Mouse (Mus musculus) heart, embryonic 13.5 days (tissue): Measurements from ENCODE around the gene Ahrr. TPM values are rescaled to one million over a fixed set of nuclear protein-coding genes. Genes with fewer than 3 reads are reported as not detected.

Experiments used
- ATAC-seq: fragments of 200-750 bp; cut with Nextera tagmentation; 2 replicates; pipeline ENCODE4 v1.8.0; 2017; ENCODE audit warnings: moderate TSS enrichment; ENCODE audit not compliant: insufficient number of reproducible peaks, low FRiP score, low TSS enrichment; ENCODE audit errors: extremely low read depth
- H3K27ac ChIP-seq: fragments of 300-500 bp; sonication (generic); replicated peaks from 2 replicates; pipeline ENCODE4 v1.5.1; 2015; ENCODE audit warnings: moderate library complexity, mild to moderate bottlenecking, inconsistent platforms
- H3K27me3 ChIP-seq: fragments of 300-500 bp; sonication (generic); replicated peaks from 2 replicates; pipeline ENCODE4 v1.6.1; 2015; ENCODE audit warnings: mild to moderate bottlenecking, inconsistent platforms
- H3K36me3 ChIP-seq: fragments of 300-500 bp; sonication (generic); 2 replicates; pipeline ENCODE4 v1.6.1; 2015; ENCODE audit warnings: mild to moderate bottlenecking, inconsistent platforms
- H3K4me1 ChIP-seq: fragments of 300-500 bp; sonication (generic); 2 replicates; pipeline ENCODE4 v1.6.1; 2015; ENCODE audit warnings: inconsistent platforms
- H3K4me2 ChIP-seq: fragments of 300-500 bp; sonication (generic); 2 replicates; pipeline ENCODE4 v1.6.1; 2015; ENCODE audit warnings: inconsistent platforms, mild to moderate bottlenecking, moderate library complexity
- H3K4me3 ChIP-seq: fragments of 300-500 bp; sonication (generic); 2 replicates; pipeline ENCODE4 v1.5.1; 2015; ENCODE audit warnings: moderate library complexity, mild to moderate bottlenecking, inconsistent platforms
- H3K9ac ChIP-seq: fragments of 300-500 bp; sonication (generic); 2 replicates; pipeline ENCODE4 v1.6.1; 2015; ENCODE audit warnings: inconsistent platforms, mild to moderate bottlenecking, moderate library complexity
- H3K9me3 ChIP-seq: fragments of 300-500 bp; sonication (generic); 2 replicates; pipeline ENCODE4 v1.6.1; 2016; ENCODE audit warnings: inconsistent platforms
- WGBS: fragments of 180-500 bp; shearing (Covaris S2); methylation state at CpG from one replicate; pipeline ENCODE4 v1.1.7; 2015; ENCODE audit warnings: mixed read lengths; 5-methylcytosine and 5-hydroxymethylcytosine counted together
- polyA plus RNA-seq: library from polyadenylated mRNA; unstranded; fragments of >200 nt; fragmentation: Nextera tagmentation; extraction: Ambion mirVana; gene quantifications from 2 replicates; pipeline ENCODE4 v1.2.1, GENCODE M21; 2015

The Ahrr gene
- polyA plus RNA-seq, 1 experiment from 2014 or later, result 0.51 TPM

DNA sequence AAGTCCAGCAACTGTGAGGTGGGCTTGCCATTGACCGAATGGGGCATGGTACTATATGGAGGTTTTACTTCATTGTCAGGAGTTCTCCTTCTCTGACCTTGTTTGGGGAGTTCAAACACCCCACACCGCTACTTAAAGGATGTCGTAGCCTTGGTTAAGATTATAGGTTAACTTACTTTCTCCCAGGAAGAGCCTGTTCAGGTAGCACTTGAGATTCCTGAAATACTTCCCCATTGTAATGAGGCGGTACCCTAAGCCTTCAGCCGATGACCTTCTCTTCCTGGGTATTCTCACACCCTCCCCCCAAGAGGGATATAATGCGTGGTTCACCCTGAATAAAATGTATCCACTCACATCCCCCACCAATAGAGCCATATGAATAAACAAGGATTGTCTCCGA lies 54.6 kb downstream of the Ahrr start:
- H3K9me3 ChIP-seq, result no peaks in the 10 kb centered on the region
- peaks cover 7% of the 10 kb centered on the region; the same call in 1 of the 2 replicates for H3K27me3 ChIP-seq
- no peaks in the 10 kb centered on the region for H3K36me3 ChIP-seq
- ATAC-seq, result no peak
- H3K4me3 ChIP-seq, result no peak overlapping the region
- no peaks in the 10 kb centered on the region for H3K4me1 ChIP-seq
- no peak overlapping the region for H3K4me2 ChIP-seq
- 53% methylated on average over 7 of the region's 7 CpGs for WGBS
- H3K27ac ChIP-seq, result no peak overlapping the region
- no peak overlapping the region for H3K9ac ChIP-seq

- no peak for ATAC-seq
- H3K27me3 ChIP-seq, result peaks cover 5% of the 10 kb centered on the region; the same call in 1 of the 2 replicates
- WGBS, result 30% methylated on average over 1 of the region's 1 CpGs
- H3K4me2 ChIP-seq, result no peak overlapping the region
- H3K36me3 ChIP-seq, result no peaks in the 10 kb centered on the region
- no peaks in the 10 kb centered on the region for H3K4me1 ChIP-seq
- no peak overlapping the region for H3K4me3 ChIP-seq
- H3K9me3 ChIP-seq, result no peaks in the 10 kb centered on the region
- no peak overlapping the region for H3K9ac ChIP-seq
- H3K27ac ChIP-seq, result no peak overlapping the region
Measured at GRCm38 (mm10) chr13:74220659-74221058, 71.5 kb downstream of the Ahrr start.

DNA sequence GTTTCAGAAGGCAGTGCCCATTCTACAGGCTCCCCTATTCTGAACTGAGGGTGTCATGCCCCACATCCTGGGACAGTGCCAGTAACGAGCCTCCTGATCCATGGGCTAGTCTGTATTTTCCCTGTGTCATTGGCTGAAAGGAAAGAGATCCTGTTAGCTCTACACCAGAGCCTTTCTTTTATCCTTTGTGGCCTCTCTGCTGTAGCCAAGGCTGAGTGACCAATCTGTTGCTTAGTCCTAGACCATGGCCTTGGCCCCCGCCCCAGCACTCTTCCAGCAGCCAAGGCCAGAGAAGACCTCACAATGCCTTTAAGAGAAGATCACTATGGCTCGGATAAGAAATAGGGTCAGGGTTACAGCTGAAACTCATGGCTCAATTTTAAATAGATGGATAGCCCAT lies 73.7 kb downstream of the Ahrr start:
- 55% methylated on average over 3 of the region's 3 CpGs for WGBS
- H3K9ac ChIP-seq, result no peak overlapping the region
- ATAC-seq, result no peak
- H3K27ac ChIP-seq, result no peak overlapping the region
- H3K36me3 ChIP-seq, result no peaks in the 10 kb centered on the region
- H3K4me1 ChIP-seq, result no peaks in the 10 kb centered on the region
- H3K9me3 ChIP-seq, result no peaks in the 10 kb centered on the region
- no peak overlapping the region for H3K4me2 ChIP-seq
- H3K4me3 ChIP-seq, result no peak overlapping the region
- H3K27me3 ChIP-seq, result peaks cover 17% of the 10 kb centered on the region; the same call in 1 of the 2 replicates

DNA sequence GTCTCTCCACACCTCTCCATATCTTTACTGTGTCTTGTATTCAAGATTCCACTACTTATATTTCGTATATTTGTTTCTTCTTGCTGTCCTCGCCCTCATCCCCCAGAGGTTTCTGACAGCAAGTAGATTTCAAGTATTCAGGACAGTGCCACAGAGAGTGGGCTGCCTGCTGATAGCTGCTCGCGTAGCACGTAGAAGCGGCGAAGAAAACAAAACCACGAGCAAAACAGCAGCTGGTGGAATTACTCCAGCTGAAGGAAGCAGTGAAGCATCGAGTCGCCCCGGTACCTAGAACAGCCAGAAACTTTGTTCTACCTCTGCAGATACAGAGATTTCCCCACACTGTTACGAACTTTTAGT lies 83.2 kb downstream of the Ahrr start:
- Histone ChIP-seq H3K9ac (peak overlapping the region; percentile 90), H3K4me2 (peak overlapping the region; percentile 85), H3K9me3 (no peaks in the 10 kb centered on the region), H3K27ac (peak overlapping the region; percentile 97), H3K4me1 (peaks cover 20% of the 10 kb centered on the region), H3K36me3 (peaks cover 23% of the 10 kb centered on the region), H3K4me3 (peak overlapping the region; percentile 75), H3K27me3 (peaks cover 19% of the 10 kb centered on the region)
- ATAC-seq, result 0 out of 2 replicates have a peak, but pooled peaks have one; percentile 9
- 19% methylated on average over 12 of the region's 12 CpGs for WGBS

DNA sequence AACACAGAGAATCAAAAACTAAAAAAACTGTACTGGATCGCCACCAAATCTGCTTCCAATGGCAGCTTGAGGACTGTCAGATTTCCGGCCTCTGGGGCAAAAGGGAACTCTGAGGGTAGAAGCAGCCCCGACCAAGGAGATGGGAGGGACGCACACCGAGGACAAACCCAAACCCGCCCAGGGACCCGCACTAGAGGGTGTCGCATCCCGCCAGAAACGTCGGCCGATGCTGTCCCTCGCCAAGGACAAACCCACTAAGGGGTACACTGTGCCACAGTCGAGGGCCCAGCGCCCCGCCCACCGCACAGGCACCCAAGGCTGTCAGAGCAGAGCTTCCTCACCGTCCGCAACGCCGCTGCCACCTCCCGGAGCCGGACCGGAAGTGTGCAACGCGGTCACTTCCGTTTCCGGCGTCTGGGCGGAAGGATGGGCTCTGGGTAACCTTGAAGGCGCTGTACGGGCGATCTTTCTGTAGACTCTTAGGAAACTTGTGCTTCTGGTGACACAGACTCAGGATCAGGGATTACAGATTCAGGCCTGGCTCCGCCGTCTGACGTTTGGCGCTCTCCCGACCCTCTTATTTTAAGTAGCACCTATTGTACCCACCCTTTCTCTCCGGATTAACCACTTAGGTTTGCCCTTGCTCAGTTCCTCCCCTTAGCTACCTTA lies 83.7 kb downstream of the Ahrr start, which contains the start of gene Exoc3:
TSS of gene Exoc3 (minus strand) at position 416 of the 669 bp plus-strand sequence.
- WGBS, result under 1% methylated on average over 39 of the region's 39 CpGs
- no peaks in the 10 kb centered on the region for H3K9me3 ChIP-seq
- peaks cover 29% of the 10 kb centered on the region for H3K36me3 ChIP-seq
- ATAC-seq, result peak; percentile 88
- peaks cover 15% of the 10 kb centered on the region for H3K27me3 ChIP-seq
- peak within 1 kb of the TSS; percentile 90 for H3K9ac ChIP-seq
- peak within 1 kb of the TSS; percentile 97 for H3K27ac ChIP-seq
- H3K4me3 ChIP-seq, result peak within 1 kb of the TSS; percentile 75
- H3K4me2 ChIP-seq, result peak within 1 kb of the TSS; percentile 85
- H3K4me1 ChIP-seq, result peaks cover 20% of the 10 kb centered on the region

DNA sequence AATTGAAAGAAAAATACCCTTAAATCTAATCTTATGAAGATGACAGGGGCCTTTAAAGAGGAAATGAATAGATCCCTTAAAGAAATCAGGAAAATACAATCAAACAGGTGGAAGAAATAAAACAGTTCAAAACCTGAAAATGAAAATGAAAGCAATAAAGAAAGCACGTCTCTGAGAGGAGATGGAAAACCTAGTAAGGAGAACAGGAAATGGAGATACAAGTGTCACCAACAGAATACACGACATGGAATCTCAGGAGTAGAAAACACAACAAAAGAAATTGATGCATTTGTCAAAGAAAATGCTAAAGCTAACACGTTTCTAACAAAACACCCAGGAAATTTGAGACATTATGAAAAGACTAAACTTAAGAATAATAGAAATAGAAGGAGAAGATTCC lies 95.7 kb downstream of the Ahrr start:
- Histone ChIP-seq H3K4me3 (no peak overlapping the region), H3K4me2 (no peak overlapping the region), H3K36me3 (peaks cover 63% of the 10 kb centered on the region), H3K27me3 (no peaks in the 10 kb centered on the region), H3K9me3 (no peaks in the 10 kb centered on the region), H3K9ac (no peak overlapping the region), H3K27ac (no peak overlapping the region), H3K4me1 (no peaks in the 10 kb centered on the region)
- 70% methylated on average over 3 of the region's 3 CpGs for WGBS
- no peak for ATAC-seq

DNA sequence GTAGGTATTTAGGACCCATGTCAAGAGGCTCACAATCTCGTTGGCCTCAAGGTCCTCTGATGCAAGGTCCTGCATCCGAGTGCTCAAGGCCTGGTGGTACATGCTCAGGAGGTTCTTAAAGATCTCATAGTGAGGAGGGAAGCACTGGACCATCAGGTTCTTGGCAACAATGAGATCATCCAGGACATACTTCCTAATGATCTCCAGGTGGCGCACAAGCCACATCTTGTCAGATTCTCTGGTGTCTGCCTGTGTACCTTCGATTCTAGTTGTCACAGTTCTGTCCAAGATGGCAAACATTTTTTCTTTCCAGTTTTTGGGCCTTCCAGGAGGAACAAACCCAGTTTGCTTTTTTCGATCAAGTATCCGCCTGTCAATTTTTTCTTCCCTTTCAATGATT lies 99.5 kb downstream of the Ahrr start:
- 81% methylated on average over 6 of the region's 6 CpGs for WGBS
- Histone ChIP-seq H3K4me3 (no peak overlapping the region), H3K4me1 (no peaks in the 10 kb centered on the region), H3K4me2 (no peak overlapping the region), H3K9ac (no peak overlapping the region), H3K27me3 (no peaks in the 10 kb centered on the region), H3K27ac (no peak overlapping the region), H3K9me3 (no peaks in the 10 kb centered on the region), H3K36me3 (peaks cover 78% of the 10 kb centered on the region)
- no peak for ATAC-seq

DNA sequence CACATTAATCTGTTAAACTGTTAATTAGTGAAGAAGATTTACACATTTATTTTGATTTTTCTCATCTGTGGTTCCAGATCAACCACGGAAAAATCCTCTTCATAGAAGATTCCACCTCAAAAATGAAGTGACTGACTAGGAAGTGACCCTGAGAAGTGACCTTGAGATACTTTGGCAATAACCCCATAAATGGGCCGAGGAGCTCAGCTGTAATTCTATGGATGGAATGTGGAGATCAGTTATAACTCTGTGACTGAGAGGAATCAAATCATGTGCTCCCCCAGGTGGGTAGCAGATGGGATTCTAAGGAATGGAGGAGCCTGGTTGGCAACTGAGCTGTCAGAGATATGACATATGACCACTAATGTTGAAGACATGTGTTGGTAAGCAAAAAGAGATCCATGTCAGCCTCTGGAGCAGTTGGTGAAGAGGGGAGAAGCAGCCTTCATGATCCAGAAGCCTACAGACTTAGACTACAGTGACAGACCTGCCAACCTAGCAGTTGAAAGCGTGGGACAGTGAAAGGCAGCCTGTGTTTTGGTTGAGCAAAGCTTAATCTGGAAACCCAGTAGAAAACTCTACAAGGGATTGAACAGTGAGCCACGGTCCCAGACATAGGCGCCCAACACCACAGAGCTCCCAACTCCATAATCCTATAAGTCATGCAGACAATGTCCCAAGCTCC lies 109.0 kb downstream of the Ahrr start:
- Histone ChIP-seq H3K27me3 (no peaks in the 10 kb centered on the region), H3K4me2 (no peak overlapping the region), H3K27ac (no peak overlapping the region), H3K4me3 (no peak overlapping the region), H3K9me3 (no peaks in the 10 kb centered on the region), H3K4me1 (no peaks in the 10 kb centered on the region), H3K36me3 (peaks cover 77% of the 10 kb centered on the region), H3K9ac (no peak overlapping the region)
- WGBS, result 87% methylated on average over 5 of the region's 5 CpGs
- no peak for ATAC-seq

- no peak overlapping the region for H3K9ac ChIP-seq
- ATAC-seq, result no peak
- H3K4me2 ChIP-seq, result no peak overlapping the region
- WGBS, result 92% methylated on average over 5 of the region's 5 CpGs
- 0 out of 2 replicates have a peak, but pooled peaks cover 6% of the 10 kb centered on the region for H3K4me1 ChIP-seq
- no peaks in the 10 kb centered on the region for H3K27me3 ChIP-seq
- H3K9me3 ChIP-seq, result no peaks in the 10 kb centered on the region
- no peak overlapping the region for H3K4me3 ChIP-seq
- H3K27ac ChIP-seq, result no peak overlapping the region
- H3K36me3 ChIP-seq, result peaks cover 74% of the 10 kb centered on the region
Measured at GRCm38 (mm10) chr13:74172036-74172435, 120.1 kb downstream of the Ahrr start.

DNA sequence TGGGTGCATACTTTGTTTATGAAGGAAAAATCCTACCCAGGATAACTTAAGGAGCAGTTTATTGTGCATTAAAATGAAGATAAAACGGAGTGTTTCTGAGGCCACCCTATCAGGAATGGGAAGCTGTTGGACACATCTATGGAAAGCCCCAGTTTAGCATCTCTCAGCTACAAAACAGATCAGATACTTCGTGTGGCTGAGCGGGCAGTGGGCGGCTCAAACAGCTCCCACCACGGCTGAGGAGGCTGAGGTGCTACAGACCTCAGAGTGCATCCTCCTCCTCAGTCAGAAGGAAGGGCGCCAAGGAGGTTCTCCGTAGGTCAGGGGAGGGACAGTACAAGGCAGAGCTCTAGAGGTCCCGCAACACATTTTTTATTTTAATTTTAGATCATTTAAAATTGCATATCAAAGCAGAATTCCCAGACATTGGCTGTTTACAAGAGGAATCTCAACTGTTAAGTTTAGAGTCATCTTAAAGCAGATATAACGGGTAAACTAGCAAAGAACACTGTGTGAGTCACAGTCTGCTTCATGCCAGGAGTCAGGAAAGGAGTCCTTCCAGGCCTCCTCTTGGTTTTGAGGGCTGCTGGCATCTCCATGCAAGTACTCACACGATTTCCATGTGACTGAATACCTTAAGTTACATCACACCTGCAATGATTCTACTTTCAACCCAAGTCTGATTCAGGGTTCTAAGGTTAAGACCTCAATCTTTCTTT lies 122.5 kb downstream of the Ahrr start:
- Histone ChIP-seq H3K4me2 (no peak overlapping the region), H3K4me3 (no peak overlapping the region), H3K9ac (no peak overlapping the region), H3K36me3 (peaks cover 54% of the 10 kb centered on the region), H3K27ac (no peak overlapping the region), H3K4me1 (peaks cover 15% of the 10 kb centered on the region), H3K27me3 (0 out of 2 replicates have a peak, but pooled peaks cover 4% of the 10 kb centered on the region), H3K9me3 (no peaks in the 10 kb centered on the region)
- WGBS, result 84% methylated on average over 10 of the region's 10 CpGs
- no peak for ATAC-seq

DNA sequence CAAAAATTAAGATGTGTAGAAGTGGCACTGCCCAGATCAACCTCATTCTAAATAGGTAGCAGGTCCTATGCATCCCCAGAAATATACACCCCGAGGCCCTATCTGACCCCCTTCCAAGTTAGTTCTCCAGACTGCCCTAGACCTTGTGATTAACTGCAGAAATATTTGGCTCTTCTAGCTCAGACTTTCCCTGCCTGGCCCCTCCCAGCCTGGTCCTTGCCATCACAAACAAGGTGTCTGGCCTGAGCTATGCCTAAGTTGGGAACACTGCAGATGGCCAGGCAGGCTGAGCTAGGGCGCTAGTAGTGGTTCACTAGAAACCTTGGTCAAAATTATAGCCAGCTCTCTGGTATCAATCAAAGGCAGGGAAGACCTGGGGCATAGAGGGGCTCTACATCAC lies 124.6 kb downstream of the Ahrr start:
- H3K27me3 ChIP-seq, result 0 out of 2 replicates have a peak, but pooled peaks cover 4% of the 10 kb centered on the region
- no peak overlapping the region for H3K4me2 ChIP-seq
- H3K4me1 ChIP-seq, result peaks cover 15% of the 10 kb centered on the region
- peaks cover 33% of the 10 kb centered on the region for H3K36me3 ChIP-seq
- WGBS, result 77% methylated on average over 2 of the region's 2 CpGs
- no peak overlapping the region for H3K27ac ChIP-seq
- H3K4me3 ChIP-seq, result no peak overlapping the region
- no peaks in the 10 kb centered on the region for H3K9me3 ChIP-seq
- no peak for ATAC-seq
- no peak overlapping the region for H3K9ac ChIP-seq
